Mouse (Mus musculus): ENCODE data around the gene Fam160a1.

Gene Fam160a1

DNA sequence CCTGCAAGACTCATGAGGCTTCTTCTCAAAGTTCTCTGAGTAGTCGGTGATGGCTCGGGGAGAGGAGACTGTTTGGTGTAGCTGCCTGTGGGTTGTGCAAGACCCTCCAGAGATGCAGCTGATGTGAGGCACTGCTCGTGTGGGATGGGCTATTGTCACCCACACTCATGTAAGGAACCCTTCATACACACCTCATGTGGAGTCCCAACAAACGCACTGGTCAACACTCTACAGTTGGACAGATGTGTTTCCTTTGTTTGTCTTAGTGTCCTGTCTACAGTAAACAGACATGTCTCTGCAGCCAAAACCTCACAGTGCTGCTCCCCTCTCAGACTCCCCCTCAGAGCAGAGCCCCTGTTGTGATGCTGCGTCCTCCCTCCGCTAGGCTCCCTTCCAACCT, 147.2 kb downstream of the Fam160a1 start:
- DNase-seq, result no peak

DNA sequence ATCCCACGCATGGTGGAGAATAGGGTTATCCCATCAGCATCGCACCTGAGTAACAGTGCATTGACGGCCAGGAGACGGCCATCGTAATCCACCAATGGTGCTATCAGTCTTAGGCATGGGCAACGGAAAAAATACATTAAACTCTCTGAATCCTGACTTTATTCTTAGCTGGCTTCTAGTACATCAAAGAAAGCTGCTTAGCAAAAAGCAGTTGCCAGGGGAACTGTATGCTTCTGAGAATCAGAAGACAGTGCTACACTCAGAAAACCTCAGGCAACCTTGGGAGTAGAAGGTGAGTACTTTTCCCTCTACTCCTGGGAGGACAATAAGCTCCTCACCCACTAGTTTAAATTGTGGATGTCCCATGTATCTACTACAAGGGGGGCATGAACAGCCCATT, 149.4 kb downstream of the Fam160a1 start:
- no peak for DNase-seq

DNA sequence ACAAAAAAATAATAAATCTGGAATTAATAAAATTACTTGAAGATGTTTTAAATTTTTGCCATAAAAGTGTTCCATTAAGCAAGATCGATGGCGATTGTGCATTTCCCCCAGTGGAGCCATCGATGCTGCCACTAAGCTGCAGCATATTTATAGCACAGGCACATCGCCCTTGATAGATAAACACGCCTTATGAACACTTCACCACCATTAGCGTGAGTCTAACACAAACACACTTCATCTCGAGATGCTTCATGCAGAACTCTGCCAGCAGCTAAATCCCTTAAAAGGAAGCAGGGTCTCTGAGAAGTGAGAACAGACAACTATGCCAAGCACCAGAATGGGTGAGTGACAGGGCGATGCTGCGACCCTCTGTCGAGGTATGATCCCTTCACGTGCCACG, 150.4 kb downstream of the Fam160a1 start:
- DNase-seq, result no peak

DNA sequence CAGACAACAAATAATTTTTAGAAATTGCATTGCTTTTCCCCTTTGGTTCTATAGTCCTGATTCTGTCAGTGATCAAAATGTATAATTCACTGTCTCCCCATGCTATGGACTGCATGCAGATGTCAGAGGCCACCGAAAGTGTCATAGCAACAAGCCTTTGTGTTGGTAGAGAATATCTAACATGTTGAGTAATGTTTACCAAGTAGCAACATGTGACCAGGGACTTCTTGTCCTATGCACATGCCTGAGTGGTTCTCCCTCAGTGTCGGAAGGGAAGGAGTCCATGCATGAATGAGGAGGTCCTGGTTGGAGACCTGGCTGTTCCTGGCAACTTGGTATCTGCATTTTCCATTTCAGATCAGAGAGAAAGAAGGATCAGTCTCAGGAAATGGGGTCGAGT, 150.9 kb downstream of the Fam160a1 start:
- peak; percentile 84 for DNase-seq

DNA sequence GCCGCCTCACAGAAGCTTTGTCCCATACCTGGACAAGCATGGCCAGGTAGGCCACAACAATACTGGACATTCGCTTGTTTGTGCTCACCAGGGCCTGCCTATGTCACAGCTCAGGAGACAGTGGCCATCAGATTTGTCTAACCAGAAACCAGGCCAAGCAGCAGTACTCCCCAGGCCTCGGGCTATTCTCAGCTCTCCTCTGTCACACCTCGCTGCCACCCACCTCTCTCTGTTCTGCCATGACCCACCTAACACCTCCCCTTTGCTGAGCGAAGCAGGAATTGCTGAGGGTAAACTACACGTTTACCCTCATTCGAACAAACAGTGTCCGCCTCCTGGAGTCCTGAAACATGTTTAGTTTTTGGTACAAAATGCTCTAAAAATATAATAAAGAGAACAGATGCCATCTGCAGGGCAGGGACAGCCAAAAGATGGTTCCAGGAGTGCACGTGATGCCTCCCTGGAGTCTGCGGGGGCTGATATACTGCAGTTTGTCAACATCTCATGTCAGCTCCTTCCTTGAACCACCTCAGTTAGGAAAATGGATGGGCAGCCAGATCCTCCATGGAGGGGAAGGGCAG, 152.4 kb downstream of the Fam160a1 start:
- DNase-seq, result peak; percentile 14

DNA sequence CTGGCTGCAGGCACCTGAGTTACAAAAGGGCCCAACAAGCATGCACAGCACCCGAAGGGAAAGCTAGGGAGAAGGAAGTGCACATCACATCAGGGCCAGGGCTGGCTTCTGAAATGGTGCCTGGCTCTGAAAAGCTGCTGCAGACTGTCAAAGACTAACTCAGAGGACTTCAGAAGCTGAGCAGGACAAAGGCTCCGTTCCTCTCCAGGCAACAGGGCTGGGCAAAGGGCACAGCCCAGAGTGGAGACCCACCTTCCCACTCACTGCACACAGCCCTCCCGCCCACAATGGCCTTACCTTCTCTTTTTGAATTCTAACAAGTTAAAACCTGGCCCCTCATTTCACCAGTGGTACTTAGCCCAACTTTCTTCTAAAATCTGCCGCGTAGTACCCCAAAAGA, 153.3 kb downstream of the Fam160a1 start:
- DNase-seq, result peak; percentile 67

DNA sequence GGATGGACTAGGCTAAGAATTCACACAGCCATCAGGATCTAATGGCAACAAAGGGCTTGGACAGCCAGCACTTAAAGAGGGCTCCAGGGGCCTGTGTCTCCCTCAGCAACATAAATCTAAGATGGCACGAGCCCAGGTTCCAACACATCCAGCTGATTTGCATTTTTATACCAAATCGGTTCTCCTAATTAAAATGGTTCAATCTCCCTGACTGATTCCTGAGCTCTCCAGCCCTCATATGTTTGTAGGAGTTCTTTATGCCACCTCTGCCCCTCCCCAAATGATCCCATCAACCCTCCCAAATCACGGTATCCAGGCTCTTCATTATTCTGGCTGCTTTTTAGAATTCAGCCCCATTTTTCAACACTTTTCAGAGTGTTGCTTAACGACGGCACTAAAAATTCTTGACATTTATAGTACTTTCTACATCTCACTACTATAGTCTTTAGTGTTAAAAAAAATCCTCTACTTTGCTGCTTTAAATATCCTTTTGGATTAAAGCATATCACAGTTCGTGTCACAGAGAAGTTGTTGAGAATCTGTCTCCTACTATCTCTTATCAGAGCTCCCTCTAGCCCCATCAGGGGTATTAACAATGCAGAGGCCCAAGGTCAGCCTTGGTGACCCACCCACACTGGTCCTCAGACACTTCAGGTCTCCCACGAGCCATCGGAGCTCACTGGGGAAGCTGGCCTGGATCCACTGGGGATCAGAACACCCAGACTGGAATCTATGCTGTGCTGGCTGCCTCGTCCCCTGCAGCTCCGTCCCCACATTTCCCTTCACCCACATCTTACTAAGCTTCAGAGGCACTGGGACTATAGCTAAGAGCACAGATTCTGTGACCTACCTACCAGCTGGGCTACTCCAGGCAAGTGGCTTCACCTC, 154.9 kb downstream of the Fam160a1 start:
- DNase-seq, result no peak

DNA sequence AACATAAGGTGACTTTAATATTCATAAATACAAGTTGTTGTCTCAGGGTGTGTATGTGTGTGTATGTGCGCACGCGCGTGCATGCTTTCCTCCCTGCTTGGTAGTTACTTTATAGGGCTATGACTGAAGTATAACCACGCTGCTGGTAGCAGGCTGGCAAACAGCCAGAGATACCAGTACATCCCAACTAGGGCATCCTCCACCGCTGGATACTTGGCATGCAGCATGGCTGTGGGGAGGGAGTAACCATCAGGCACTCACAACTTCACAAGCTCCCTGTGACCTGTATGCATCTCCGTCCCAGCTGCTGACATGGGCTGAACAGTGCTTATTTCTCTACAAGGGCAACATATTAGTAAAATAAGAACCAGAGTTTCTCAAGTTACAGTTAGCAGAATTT, 157.4 kb downstream of the Fam160a1 start:
- DNase-seq, result no peak

DNA sequence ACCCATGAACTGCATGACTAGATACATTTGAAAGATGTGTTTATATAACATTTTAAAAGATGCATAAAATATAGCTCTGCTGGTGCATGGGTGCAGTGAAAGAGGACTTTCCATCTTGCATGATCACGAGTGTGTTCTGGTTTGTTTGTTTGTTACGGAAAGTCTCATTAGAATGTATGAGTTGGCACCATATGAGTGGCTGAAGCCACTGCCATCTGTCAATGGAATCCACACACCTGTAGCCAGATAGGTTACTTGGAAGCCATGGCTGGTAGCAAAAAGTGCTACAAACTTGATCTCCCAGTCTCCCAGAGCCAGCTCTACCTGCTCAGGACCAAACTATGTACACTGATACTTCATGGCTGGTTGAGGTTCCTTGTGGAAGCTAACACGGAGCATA, 161.6 kb downstream of the Fam160a1 start:
- no peak for DNase-seq

DNA sequence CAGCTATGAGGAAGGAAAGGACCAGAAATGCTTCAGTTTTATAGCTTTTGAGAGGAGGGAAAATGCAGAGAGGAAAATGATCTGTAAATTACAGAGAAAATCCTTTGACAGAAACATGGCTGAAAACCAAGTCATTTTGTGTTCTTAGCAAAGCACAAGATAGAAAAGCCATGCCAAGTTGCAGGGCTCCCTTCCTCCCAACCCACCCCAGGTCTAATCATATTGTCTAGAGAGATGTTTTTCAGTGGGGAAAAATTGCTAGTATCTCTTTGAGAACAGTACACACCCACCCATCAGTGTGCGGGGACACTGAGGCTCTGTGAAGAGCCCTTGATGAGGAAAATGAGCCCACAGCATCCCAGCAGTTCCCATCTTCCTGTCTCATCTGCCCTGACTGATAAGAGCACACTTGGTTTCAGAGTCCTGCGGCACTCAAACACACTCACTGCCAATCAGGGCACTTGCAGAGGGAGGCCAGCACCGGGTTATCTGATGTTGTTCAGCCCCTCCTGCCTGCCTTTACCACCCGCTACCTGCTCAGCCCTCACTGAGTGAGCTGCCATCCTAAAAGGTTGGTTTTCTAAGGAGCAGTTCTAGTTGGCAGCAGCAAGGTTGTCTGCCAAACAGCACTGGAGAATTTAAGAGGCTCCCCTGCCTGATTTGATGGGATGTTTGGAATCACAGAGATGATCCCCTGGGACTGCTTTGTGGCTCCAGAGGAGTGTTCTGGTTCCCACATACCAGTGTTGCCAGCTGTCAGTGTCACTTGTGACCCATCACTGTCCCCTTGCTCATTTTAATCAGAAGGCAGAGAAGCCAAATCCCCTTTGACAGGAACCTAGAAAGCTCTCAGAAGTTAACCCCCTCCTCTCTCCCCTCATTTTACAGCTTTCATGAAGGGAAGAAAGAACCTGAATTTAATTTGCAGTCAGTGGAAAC, 164.1 kb downstream of the Fam160a1 start:
- no peak for DNase-seq

DNA sequence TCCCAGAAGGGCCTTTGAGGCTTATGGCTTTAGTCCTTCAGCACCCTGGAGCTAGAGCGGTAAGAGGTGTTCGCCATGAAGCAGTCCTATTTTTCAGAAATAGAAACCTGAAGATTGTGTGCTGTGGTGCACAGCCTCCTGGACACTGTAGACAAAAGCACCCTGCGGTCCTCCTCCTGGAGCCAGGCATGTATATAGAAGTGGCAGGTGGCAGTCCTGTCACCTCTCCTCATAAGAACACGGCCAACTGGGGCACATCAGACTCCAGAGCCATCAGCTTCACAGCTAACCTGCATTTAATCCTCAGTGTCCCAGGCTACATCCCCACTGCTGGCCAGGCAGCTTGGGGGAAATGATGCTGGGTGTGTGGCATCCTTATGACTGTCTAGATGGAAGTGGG, 167.9 kb downstream of the Fam160a1 start:
- no peak for DNase-seq

DNA sequence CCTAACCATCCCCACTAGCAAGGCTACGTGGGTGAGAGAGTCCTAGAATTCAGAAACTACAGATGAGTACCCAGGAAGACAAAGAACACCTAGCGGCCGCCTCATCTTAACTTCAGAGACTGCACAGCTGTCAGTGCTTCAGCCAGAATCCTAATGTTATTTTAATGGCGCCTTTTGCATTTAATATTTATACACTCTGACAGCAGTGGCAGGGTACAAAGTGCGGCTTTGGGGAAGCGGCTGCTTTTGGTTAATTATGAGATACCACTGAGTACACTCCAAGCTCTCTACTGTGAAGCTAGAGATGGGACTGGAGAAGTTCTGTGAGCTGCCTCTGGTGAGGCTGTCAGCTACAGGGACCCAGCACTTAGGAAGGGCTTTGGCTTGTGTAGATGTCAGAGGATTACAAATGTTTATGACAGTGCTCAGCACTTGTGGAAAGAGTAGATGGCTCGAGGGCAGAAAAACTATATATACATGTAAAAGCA, 171.5 kb downstream of the Fam160a1 start:
- DNase-seq, result peak; percentile 31

DNA sequence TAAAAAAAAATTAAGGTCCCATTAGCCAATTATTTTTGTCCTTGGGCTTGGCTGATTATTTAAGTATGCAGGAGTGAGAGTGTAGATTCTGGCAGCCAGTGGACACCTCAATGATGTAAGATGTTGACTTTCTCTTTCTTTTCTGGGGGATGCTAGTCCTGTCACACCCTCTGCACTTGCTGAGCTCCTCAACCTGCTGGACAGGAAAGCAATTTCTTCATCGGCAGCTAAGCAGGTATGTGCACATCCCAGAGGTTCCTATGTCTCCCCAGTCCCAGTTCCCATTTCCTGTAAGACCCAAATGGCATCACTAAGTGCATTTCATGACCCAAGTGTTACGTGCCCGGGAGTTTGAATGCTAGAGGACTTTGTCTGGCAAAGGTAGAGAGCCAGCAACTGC, 172.3 kb downstream of the Fam160a1 start:
- no peak for DNase-seq

DNA sequence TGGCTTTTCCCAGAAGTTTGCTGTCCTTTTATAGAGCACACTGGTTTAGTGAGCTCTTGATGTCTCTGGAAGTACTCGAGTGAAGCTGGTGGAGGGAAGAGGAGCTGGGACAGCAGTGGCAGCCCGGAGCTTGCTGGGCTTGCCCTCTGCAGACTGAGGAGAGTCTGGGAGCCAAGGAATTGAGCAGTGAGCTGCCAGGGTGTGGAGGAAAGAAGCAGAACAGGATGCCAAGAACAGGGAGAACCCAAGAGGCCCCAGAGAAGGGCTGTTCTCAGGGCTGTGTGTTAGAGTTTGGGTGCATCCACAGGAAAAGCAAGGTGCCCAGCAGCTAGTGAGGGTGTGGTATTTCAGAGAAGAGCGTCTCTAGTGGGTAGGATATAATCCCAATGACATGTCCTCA, 175.3 kb downstream of the Fam160a1 start:
- no peak for DNase-seq

DNA sequence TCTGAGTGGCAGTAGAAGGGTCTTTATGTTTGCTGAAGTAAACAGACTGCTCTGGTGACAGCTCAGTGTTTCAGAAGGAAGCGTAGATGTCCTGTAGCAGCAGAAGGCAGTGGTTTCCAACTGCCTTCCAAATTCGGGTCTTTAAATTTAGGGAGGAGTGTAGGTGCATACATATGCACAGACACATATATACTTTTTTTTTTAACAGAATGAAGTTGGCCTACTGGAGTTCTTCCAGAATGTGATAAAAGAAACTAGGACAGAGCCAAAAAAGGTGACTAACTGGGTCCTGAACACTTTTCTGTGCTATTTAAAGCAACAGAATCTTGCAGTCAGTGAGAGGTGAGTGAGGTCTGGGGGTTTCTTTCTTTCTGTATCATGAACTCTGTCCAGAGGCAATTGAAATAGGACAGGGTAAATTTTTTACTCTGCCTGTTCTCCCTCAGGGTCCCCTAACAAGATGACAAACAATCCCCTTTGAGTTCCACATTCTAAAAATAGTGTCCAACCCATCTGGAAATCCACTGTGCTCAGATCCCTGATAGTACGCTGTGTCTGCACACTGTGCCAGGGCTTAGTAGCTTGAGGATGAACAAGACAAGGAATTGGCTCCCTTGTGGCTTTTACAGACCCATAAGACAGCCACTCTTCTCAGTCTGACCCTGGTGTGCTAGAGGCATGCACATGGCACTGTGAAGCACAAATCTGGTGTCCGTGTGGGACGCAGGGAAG, 180.2 kb downstream of the Fam160a1 start:
- no peak for DNase-seq

DNA sequence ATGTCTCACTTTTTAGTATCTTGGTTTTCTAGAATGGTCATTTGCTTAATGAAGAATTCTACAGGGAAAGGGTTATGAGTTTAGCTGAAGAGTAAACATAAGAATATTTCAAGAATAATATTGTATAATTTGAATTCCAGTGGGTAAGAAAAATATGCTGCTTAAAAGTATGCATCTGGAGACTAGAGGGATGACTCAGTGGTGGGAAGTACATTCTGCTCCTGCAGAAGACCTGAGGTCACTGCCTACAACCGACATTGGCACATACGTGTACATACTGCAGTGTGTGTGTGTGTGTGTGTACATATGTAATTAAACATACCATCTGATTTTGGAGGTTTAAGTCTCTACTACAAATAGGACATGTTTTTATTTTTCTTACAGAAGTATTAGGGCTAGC, 181.5 kb downstream of the Fam160a1 start:
- no peak for DNase-seq

DNA sequence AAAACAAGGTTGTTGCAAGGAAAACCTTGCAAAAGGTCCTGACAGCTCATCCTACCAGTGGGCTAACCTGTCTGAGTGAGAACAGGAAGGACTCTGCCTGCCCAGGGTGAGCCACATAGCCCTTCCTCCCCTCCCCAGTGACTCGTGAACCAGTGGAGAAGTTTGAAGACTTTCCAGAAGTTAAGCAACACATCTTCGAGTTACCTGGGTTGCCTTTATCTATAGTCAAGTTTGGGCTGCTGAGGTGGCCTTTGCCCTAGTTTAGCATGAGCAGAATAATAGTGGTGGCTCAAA, 182.0 kb downstream of the Fam160a1 start:
- DNase-seq, result no peak

DNA sequence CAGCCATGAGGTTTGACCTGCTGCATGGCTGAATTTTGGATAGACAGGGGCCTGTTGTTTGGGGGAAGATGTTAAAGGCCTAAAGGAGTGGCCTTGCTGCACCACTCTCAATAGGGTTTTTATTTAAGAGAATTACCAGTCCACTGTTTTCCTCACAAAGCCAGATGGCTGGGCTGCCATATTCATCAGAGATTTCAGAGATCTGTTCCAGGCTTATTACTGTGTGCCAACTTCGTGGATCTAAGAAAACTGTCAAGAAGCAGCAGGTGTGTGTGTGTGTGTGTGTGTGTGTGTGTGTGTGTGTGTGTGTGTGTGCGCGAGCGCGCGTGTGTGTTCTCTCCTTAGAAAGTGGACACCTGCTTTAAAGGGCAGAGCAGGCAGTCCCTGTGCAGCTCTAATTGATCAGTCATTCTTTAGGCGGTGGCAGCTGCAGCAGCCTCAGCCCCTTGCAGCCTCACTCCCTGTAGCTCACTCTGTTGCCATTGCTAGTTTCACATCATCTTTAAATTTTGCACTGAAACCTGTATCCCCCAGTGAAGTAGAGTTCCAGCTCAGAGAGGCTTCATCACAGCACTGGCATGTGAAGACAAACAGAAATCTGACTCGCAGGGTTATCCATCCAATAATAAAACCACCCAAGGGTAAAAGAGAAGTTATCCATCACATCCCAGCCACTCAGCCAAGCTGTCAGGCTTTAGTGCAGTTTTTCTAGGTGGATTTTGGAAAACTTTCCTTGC, 182.5 kb downstream of the Fam160a1 start:
- DNase-seq, result no peak

DNA sequence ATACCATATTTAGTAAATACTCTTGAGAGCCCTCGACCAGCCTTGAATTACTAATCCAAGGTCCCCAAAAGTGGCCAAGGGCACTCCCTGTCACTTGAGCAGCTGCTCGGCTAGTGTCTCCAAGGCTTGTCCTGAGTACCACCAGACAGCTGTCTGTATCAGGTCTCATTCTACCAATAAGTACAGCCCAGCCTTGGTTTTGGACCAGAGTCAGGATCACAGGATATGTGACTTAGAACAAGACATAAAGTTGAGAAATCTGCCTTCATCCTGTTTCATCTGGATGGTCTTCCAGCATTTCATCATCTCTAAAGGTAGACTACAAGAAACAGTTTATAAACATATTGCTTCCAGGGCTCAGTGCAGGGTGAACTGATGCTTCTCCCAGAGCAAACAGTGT, 183.4 kb downstream of the Fam160a1 start:
- DNase-seq, result no peak

DNA sequence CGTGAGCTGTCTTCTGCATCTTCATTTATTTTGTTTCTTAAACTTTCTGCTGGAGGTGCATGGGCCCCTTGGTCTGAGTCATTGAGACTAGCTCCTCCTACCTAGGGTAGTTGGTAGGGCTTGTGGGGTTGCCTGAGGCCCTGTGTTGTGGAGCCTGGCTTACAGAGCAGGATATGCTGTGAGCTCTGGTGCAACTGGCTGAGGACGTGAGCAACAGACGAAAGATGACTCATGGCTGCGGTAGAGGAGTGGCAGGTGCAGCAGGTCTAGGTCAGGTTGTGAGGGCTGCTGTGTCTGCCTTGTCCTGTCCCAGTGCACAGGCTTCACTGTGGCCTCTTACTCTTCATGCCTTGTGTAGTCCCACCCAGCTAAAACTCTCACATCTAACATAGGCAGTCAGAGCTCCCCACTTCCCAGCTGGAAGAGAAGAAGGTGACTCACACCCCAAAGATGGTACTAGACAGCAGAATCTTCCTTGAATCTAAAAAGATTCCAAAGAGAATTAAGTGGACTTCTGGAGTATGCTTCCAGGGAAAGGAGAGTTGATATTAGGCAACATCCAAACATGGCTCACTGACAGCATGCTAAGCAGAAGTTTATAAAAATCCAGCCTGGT, 187.1 kb downstream of the Fam160a1 start:
- DNase-seq, result no peak

DNA sequence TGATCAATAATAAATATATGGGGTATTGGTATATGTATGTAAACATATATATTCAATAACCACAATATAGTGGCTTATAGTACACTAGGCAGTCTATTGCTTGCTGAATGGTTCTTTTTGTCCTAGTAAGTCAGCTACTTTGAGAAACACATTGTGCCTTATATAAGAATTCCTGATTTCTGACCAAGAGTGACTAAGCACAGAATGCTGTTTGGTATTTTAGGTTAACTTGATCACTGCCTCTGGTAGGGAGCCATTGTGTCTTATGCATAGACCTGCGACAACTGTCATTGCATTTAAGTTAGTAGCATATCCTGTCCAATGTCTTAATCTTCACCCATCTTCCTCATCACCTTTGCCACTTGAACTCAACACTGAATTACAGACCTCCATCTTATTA, 197.3 kb downstream of the Fam160a1 start:
- no peak for DNase-seq

DNA sequence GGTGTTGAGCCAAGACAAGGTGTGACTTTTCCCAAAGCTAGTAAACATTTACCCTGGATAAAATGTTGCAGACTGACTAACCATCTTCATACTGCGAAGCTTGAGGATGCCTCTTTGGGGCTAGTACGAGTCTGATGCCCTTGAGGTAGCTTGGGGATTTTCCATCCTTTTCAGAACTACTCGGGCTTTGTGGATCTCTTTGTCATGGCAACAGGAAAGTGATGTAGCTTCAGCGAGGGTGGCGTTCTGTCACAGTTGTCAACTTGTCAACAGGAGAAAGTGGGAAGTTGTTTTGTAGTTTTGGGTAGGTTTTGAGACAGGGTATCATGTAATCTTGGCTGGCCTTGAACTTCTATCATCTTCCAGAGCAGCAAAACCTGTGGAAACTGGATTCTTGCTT, 197.7 kb downstream of the Fam160a1 start:
- no peak for DNase-seq

Data from kidney, adult 9 months (tissue).